Mouse (Mus musculus): ENCODE results near the gene Stx5a.

- TF ChIP-seq POLR2A (IDR thresholded peaks at IDR 0.05; ENCODE audit: extremely low read depth, insufficient read depth, low read length) (no peak), CTCF (IDR thresholded peaks at IDR 0.05; ENCODE audit: low read depth, low read length) (no peak)
These were observed 6.2 kb downstream of the Stx5a start for GRCm38 (mm10) chr19:8747368-8747767.
